Mouse (Mus musculus): ENCODE measurements at regions not wholly inside any gene's neighbourhood (a gene's known extent, or its start where the extent isn't known, plus 50 kb on each side); places are given as distances from the start of the nearest gene placed in this dataset.

GRCm38 (mm10) chr2:51073040-51073594, 75.8 kb downstream of the Rnd3 start:
- DNase-seq (ENCODE audit: low read depth) = no peak

DNA sequence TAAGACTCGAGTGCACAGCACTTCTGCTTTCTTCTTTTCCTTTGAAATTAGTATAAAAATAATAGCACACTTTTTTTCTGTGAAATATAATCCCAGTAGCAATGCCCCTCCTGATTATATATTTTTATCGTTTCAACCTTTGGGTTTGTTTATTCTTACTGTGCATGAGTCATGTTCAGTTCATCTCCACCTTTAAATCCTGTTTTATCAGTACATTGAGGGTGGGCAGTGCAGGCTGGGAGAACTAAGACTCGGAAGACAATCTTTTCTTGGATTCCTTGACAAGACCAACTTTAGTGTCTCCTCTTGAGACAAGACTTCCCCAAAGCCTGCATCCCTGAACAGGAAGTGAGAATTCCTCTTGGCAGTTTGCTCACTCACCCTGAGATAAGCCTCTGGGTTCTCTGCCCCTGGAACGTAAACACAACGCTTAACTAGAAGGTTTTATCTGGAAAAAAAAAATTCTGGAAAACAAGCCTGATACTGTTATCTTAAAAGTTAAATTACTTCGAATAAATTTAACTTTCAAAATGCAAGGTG, 76.5 kb downstream of the Rnd3 start:
- DNase-seq (ENCODE audit: low read depth) = no peak

- DNase-seq (ENCODE audit: low read depth) = no peak
Measured at GRCm38 (mm10) chr2:51070902-51071301, 78.0 kb downstream of the Rnd3 start.

DNA sequence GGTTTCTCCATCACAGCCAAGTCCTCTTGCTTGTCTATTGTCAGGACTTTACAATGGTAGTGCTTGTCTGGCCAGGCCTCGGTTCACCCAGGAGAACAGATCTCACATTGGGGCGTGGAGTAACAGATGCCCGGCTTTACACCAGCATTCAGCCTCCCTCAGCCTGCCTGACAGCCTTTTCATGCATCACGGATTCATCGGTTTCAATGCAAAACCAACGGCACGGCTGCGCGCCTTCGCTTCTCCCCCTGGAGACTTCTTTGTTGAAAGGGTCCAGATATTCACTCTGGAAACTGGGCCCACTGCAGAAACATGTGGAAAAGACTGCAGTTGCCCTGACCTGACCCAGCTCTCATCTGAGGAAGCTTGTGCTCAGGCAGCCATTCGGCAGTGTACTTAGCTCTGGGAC, 82.5 kb downstream of the Rnd3 start:
- no peak for DNase-seq (ENCODE audit: low read depth)

DNA sequence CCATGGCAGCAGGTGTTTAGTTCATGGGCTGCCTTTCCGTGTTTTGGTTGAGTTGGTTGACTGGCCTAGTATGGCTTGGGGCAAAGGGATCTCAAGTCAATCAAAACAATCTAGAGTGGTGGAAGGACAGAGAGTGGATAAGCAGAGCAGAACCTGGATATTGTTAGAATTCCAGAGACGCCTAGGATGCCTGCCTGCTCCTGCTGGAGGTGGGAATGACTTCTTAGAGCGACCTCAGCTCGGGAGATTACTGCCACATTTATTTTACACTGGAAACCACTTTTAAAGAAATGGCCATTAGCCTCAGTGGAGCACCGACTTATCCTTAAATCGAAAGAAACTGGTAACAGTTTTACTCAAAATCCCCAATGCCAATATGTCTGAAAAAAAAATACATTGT, 83.1 kb downstream of the Rnd3 start:
- no peak for DNase-seq (ENCODE audit: low read depth)

- DNase-seq (ENCODE audit: low read depth) = no peak
Measured at GRCm38 (mm10) chr2:51064821-51065220, 84.1 kb downstream of the Rnd3 start.

DNA sequence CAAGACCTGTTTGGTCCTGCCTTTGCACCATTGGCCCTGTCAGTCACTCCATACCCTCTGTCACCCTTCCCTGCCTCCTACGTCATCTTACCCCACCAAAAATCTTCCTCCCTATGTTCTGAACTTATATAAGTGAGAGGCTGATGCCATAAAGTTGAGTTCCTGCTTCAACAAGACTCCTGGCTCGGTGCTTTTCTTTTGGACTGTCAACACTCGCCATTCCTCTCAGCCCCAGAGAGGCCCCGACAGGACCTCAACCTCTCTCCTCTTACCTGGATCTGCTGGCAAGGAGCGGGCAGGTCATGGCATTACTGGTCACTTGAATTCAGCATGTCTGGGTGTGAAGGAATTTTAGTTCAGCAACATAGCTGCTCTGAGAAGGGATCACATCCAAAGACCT, 86.9 kb downstream of the Rnd3 start:
- no peak for DNase-seq (ENCODE audit: low read depth)

GRCm38 (mm10) chr2:51058158-51058557, 90.8 kb downstream of the Rnd3 start:
- no peak for DNase-seq (ENCODE audit: low read depth)

DNA sequence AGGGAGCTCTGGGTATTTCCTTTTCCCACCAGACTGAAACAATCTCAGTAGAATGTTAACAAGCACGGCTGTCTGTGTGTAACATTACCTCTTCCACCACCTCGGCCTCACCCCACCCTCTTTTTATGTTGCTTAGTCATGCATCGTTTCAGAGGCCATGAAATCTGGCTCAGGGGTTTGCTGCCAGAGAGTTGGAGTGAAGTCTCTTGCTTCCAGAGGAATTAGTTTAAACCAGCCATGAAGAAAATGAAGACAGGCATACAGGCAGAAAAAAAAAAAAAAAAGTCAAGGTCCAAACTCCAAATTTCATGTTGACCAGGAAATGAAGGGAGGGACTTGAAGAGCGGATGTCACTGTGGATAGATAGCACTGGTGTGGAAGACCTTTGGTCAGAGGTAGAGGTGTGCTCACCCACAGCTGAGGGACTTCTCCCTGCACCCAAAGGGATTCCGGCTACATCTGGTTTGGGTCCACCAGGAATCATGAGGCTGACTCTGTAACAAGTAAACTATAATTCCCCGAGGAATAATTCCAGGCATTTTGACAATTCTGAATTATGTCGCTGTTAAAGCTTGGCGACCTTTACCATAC, 92.7 kb downstream of the Rnd3 start:
- no peak for DNase-seq (ENCODE audit: low read depth)

DNA sequence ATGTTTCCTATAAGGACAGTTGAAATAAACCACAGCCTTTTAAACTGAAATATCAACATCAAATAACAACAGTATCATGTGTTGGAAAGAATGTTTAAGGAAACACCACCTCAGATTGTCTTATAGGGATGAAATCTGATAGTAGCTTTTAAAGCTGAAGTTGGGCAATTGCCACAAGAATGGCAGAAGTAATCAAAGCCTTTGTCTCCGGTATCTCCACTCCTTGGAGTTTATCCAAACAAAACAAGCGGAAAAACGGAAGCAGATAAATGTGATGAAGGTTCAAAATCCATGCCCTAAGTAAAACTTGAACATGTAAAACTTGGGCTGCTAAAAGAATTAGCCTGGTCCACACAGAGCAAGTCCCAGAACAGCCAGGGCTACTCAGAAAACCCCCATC, 93.6 kb downstream of the Rnd3 start:
- DNase-seq (ENCODE audit: low read depth) = no peak

GRCm38 (mm10) chr2:51049834-51050170, 99.1 kb downstream of the Rnd3 start:
- DNase-seq (ENCODE audit: low read depth) = no peak

DNA sequence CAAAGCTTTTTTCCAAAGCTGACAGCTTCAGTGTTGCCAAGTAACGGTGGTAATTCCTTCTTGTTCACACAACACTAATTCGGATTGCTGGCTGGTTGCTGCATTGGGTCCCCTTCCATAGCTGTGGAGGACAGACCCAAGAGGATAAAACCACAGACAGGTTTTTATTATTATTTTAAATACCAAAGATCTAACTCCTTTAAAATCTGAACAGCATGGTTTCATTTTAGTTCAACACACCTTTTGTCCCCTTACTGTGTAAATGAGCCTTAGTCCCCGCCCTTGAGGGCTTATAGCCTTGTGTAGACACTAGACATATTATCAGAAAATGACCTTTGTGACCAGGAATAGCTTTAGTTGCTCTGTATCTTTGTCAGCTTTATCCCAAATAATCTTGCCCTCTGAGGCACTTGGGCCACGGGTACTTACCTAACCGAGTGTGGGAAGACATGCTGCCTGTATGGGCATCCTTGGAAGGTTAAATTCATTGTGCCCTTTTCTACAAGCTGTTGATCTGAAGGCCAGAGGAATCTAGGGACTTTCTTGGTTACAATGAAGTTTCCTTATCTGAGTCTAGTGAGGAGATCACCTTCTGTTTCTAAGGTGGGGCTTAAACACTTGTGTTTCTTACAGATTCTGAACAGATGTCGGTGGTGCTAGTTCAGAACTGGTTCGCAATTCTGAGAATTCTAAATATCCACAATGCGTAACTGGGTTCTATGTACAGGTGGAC, 99.6 kb downstream of the Rnd3 start:
- no peak for DNase-seq (ENCODE audit: low read depth)

GRCm38 (mm10) chr2:51047520-51047919, 101.4 kb downstream of the Rnd3 start:
- DNase-seq (ENCODE audit: low read depth) = no peak

DNA sequence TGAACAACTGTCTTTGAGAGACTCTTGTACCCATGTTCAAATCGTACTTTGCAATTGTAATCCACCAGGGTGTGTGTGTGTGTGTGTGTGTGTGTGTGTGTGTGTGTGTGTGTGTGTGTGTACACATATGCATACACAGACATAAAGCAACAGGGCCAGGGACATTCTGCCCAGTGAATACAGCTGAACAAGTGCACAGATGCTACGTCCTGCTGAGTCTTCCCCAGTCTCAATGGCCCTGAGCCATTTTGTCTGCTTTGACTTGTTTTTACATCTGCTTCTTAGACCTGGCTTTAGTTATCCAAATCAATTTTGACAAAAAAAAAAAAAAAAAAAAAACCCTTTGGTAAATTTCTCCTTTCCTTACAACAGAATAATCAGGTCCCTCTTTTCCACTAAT, 103.3 kb downstream of the Rnd3 start:
- no peak for DNase-seq (ENCODE audit: low read depth)

DNA sequence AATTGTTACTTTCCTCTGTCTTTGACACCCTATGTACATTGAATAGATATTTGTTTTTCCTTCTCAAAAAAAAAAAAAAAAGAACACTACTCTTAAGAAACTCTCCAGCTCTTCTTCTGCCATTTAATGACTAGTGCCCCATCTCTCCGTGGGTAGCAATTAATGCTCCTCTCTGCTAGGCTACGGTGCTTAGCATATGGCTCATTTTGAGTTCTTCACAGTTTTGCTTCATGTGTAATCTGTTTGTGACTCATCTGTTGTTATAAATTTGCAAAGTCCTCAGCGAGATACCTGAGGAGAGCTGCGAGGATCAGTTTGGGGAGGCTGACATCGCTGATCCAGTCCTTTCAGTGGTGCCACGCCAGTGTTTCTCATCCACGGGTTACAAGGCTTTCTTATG, 107.8 kb downstream of the Rnd3 start:
- no peak for DNase-seq (ENCODE audit: low read depth)

GRCm38 (mm10) chr2:51038685-51039084, 110.2 kb downstream of the Rnd3 start:
- DNase-seq (ENCODE audit: low read depth) = no peak

DNA sequence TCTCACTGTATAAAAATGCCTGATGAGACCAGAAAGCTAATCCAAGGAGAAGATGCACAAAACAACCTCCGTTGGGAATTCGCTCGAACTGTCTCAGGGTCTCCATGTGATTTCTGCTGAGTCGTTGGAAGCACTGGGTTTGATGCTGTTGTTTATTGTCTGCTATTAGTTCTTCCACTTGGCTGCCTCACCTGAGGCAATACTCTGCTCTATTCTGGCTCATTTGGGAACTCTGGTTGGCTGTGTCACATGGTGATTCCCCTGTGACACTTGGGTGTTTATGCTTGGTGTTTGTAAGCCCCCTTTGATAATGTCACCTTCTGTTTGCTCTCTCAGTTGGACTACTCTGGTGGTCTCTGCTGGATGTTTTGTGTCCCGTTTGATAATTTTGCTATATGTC, 111.9 kb downstream of the Rnd3 start:
- no peak for DNase-seq (ENCODE audit: low read depth)

DNA sequence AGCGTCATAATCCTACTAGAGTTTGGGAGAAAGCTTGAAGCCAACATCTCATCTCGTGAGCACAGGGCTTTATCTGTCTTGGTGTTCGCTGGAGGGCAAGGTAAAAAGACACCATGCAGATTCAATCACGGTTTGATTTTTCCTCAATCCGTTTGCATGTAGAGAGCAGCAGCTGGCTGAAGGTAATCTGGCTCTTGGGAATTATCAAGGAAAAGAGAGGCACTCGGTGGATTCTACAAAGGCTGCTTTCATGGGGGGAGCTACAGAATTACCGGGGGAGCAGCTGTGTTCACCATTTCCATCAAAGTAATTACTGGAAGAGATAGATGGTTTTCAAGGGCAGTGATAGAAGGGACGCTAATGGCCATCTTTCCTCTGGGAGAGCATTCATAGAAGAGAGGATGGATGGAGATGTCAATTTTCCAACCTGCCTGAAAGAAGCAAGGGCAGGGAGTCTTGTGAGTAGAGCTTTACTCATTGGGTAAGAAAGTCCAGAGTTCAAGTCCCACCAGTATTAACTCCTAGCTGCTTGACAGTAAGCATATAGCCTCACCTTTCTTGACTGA, 112.6 kb downstream of the Rnd3 start:
- DNase-seq (ENCODE audit: low read depth) = no peak

DNA sequence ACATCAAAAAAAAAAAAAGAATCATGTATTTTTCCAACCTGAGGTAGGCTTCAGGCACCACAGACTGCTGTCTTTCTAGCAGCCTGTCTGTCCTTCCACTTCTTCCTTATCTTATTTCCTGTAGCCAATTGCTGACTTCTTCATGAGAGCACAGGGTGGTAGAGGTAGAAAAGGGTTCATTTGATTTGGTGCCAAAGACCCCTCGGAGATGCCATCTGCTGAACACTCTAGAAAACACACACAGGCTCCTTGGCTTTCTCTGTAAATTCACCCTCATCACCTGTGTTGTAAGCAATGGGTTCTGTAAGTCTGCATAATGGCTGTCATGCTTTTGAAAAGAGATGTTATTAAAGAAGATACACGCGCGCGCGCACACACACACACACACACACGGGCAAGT, 115.0 kb downstream of the Rnd3 start:
- no peak for DNase-seq (ENCODE audit: low read depth)

DNA sequence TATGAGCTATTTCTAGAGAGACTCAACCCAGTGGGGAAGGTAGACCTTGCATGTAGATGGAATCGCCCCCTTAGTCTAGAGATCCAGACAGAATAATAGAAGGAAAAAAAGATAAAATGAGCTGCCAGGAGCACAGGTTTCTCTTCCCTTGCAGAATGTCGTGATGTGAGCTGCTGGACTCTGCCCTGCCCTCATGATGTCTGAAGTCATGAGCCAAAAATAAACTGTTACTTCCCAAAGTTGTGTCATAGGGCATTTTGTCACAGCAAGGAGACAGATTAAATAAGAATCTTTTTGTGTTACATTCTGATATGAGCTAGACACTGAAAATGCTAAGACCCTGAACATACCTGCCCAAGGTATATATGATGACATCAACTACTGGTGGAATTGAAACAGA, 126.4 kb downstream of the Rnd3 start:
- no peak for DNase-seq (ENCODE audit: low read depth)

DNA sequence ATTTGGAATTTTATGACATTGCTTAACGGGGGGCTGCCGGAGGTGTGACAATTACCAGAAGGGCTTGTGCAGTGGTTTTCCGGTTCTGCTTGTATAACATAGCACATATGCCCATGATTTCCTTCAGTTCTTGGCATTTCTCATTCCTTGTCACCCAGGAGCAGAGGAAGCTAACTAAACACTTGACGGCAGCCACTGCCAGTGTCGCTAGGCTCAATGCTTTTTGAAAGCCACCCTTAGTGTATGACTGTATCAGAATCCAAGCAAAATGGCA, 132.8 kb downstream of the Rnd3 start:
- no peak for DNase-seq (ENCODE audit: low read depth)

DNA sequence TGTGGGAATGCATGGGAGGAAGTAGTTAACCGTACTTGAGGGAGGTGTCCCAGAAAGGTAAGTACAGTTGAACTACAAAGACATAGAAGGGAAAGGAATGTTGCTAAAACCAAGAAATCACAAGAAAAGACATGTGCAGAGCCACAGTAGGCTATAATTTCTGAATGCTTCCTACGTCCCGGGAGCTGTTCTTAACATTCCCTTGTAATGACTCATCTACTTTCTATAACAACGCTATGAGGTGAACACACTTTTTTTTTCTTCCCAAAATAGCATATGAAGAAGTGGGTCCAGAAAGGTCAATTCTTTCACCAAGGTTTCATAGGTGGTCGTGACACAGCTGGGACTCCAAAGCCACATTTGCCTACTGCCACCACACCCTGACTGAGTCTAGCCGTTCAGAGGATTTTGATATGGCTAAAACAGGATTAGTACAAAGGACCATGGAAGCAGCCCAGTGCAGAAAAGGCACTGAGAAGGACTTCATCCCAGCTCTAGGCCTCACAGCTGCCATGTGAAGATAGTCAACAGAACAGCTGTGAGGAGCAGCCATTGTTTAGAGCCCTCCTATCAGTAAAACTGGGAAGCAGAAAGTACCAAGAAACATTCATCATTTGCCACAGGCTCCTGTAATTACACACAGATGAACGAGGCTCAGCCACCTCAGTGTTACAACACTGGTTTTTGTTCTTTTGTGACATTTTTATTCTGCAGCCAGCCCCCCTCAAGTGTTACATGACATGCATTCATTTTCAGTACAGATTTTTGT, 133.4 kb downstream of the Rnd3 start:
- no peak for DNase-seq (ENCODE audit: low read depth)

GRCm38 (mm10) chr2:51014232-51014631, 134.7 kb downstream of the Rnd3 start:
- no peak for DNase-seq (ENCODE audit: low read depth)

All from naive thymus-derived CD4-positive, alpha-beta T cell, adult 2 months (primary cell).